Mouse (Mus musculus): ENCODE results near the gene Iqgap3.

The Iqgap3 gene

GRCm38 (mm10) chr3:88152056-88152455 is 70.3 kb downstream of the Iqgap3 start:
- no peak for DNase-seq

DNA sequence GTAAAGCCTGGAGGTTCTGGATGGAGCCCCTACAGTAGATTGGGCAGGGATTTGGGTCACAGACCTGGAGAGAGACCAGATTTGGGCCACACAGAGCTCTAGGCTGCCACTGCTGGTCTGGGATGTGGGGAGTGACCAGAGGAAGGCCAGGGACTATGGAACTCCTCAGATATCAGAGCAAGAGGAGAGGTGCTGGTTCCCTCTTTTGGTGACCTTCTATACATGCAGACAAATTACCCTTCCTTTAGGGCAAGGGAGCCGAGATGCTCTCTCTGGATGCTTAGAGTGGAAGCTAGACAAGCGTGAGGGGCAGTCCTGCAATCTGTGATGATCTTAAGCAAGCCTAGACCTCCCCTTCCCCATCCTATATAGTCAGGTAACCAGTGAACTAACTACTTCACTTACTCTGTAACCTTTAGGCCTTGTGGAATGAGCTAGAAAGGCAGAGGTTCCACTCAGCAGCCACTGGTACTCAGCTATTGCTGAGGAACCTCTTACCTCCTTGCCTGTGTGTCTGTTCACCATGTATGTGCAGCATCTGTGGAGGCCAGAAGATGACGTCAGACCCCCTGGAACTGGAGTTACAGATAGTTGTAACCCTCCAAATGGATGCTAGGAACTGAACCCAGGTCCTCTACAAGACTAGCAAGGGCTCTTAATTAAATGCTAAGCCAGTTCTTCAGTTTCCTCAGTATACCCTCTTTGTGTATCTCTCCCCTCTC is 71.7 kb downstream of the Iqgap3 start:
- no peak for DNase-seq

- DNase-seq = no peak
Observed at GRCm38 (mm10) chr3:88154236-88154635, 72.5 kb downstream of the Iqgap3 start.

DNA sequence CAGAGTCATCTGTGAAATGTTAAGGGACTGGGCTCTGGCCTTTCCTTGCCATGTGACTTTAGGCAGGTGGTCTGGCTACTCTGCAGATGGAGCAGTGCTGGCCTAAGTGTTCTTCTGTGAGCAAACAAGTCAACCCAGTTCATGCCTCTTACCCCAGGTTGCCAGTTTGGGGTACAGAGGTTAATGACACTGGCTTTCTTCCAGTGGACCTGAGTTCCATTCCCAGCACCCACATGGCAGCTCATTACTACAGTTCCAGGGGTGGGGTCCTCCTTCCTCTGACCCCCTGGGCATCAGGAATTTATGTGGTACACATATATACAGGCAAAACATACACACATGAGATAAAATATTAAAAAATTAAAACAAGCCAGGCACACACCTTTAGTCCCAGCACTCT is 75.0 kb downstream of the Iqgap3 start:
- DNase-seq = no peak

GRCm38 (mm10) chr3:88157771-88158597 is 76.2 kb downstream of the Iqgap3 start:
- peak; percentile 83 for DNase-seq

DNA sequence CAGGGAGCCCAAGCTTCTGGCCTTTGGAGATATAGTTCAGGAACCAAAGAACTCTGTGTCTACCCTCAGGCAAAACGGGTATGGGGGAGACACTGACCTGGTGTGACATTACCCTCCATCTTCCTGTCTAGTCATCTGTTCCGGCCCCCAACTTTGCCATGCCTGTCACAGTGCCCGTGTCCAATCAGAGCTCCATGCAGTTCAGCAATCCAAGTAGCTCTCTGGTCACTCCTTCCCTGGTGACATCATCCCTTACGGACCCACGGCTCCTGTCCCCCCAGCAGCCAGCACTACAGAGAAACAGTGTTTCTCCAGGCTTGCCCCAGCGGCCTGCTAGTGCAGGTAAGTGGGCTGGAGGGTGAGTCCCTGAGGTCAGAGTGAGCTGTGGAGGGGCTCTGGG is 77.2 kb downstream of the Iqgap3 start:
- DNase-seq = no peak

DNA sequence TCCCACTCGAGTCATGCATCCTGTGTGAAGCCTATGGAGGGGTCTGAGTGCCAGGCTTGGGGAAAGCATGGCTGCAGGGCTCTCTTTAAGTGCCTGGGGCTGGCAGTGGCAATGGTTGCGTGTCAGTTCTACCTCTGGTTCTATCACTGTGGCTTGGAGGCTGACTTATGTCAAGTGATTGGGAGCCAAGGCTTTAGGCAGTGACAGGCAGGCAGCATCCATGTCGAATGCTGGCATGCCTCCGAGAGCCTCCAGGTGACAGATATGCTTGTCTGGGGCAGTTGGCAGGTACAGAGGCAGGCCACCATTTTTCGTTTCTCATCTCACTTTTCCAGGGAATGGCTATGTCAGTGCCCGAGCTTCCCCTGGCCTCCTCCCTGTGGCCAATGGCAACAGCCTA is 79.1 kb downstream of the Iqgap3 start:
- DNase-seq = no peak

DNA sequence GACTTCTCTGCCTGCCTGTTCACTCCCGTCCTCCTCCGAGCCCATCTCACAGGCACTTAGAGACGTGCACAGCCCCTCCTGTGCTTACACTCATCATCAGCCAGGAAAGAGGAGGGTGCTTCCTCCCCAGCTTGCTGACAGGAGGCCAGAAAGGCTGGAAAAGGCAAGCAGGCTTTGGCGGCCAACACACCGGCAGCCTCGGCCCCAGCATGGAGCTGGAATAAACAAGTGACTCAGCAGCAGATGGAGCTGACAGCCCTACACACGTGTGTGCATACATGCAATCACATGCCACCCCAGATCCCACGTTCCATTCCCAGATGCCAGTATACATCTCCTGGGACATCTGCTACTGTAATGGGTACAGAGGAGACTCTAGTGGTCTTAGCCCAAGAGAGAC is 80.5 kb downstream of the Iqgap3 start:
- no peak for DNase-seq

DNA sequence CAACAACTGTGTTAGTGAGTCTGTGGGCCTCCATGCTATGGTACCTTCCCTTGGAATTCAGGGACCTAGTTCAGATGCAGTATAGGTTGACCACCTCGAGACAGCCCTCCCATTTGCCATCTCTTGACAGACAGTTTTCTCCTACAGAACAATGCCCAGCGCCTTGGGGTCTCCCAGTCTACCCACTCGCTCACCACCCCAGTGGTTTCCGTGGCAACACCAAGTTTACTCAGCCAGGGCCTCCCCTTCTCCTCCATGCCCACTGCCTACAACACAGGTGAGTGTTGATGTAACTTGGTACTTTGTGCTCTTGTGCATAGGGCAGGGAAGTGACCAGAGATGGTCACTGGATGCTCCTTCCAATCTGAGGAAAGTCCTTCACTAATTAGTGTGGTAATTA is 81.0 kb downstream of the Iqgap3 start:
- DNase-seq = no peak

- DNase-seq = no peak
Observed at GRCm38 (mm10) chr3:88163847-88164246, 82.1 kb downstream of the Iqgap3 start.

DNA sequence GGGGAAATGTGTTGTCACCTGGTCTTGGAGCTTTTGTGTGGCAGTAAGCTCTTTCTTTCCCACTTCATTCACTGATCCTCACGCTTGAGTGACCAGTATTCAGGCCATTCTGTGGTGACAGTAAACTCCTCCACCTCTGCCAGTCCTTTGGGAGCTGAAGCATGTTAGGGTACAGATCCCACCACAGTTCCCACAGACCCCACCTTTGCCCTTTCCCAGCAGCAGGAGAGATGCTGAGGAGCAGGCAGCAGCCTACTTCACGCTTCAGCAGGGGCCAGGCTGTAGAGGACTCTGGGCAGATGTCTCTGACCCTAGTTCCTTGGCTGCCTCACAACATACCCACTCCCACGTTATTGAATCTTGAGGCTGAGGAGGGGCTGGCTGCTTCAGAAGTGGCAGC is 82.5 kb downstream of the Iqgap3 start:
- no peak for DNase-seq

DNA sequence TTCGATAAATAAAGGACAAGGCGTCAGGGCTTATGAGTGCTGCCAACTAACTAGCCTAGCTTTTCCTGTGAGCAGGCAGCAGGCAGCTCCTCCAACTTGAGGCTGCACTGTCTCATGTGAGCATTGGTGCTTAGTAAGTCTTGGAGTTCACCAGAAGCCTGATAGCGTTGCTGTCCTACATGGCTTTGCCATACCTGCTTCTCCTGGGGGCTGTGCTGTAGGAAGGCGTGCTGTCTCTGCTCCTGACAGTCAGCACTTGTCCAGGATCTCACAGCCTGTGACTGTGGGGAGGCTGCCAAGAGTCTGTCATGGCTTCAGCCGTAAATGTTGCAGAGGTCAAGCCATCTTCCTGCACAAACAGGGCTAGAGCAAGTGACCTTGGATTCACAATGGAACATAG is 84.3 kb downstream of the Iqgap3 start:
- DNase-seq = no peak

- DNase-seq = no peak
Observed at GRCm38 (mm10) chr3:88170361-88170760, 88.6 kb downstream of the Iqgap3 start.

All from thymus, postnatal 14 days (tissue).